Mouse (Mus musculus) left cerebral cortex, adult 8-10 months (tissue): ENCODE results near the gene Sfmbt2. TPM values are rescaled to one million over a fixed set of nuclear protein-coding genes. Genes with fewer than 3 reads are reported as not detected.

Experiments used
- DNase-seq, 2 experiments: peaks; one replicate each; pipeline ENCODE4 v3.0.0; 2022; ENCODE audit warnings: low spot score in 2 of 2
- microRNA-seq, 2 experiments: library from miRNA; unstranded; fragments of <30 nt; microRNA quantifications; one replicate each; pipeline ENCODE4 v1.2.0; 2022
- total RNA-seq, 4 experiments: library from RNA; stranded (reverse); gene quantifications; 2 replicates each; pipeline ENCODE4 v1.2.4; 2022

Gene Sfmbt2
- total RNA-seq, 4 experiments from 2014 or later, result 2.6 to 4.3 (median 2.7) TPM

DNA sequence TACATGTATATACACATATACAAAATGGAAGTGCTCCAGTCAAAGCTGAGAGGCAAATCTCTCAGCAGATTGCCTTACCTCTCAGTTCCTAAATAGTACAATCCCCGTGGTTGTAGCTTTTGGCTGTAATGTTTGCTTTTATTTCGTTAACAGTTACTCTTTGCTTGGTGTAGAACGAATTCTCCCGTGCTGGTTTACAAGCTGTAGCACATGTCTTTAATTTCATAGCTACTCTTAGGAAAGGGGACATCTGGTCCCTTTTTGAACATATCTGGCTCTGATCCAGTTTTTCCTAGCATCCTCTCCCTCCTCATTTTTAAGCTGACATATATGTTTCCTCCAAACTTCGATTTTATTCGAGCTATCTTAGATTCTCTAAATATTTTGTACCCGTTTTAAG, 172.1 kb downstream of the Sfmbt2 start:
- no peak for DNase-seq

DNA sequence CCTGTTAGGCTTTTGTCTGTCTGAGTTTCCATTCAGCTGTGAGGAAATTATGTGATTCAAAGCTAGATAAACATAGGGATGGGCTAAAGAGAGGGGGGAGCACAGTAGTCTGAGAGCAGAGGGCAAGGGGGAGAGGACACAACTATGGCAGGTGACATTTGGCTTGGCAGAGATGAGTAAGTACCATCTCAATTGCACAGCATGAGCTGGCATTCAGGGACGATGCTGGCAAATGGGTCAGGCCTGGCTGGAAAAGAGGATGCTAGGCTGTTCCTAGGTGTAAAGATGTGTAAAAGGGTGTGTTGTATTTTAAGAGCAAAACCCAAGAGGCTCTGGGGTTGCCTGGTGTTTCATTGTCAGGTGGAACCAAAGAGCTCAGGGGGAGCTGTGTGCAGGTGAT, 188.5 kb downstream of the Sfmbt2 start:
- no peak for DNase-seq

GRCm38 (mm10) chr2:10565491-10565890, 195.2 kb downstream of the Sfmbt2 start:
- no peak for DNase-seq

DNA sequence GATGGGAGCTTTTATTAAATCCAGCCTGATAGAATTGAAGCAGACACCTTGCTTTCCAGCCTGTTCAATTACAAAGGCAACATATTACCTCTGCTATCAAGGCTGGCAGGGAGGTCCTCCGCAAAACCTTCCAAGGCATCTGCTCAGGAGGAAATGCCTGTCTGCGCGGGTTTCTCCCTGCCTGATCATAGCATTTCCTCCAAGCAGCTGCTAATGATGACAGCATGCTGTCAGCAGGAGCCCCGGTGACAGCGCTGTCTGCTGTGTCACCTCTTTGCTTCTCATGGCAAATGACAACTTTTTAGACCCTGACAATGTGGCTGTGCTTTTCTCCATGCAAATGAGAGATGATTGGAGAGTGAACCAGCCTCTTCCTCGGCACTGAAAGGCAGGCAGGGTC, 199.1 kb downstream of the Sfmbt2 start:
- no peak for DNase-seq

DNA sequence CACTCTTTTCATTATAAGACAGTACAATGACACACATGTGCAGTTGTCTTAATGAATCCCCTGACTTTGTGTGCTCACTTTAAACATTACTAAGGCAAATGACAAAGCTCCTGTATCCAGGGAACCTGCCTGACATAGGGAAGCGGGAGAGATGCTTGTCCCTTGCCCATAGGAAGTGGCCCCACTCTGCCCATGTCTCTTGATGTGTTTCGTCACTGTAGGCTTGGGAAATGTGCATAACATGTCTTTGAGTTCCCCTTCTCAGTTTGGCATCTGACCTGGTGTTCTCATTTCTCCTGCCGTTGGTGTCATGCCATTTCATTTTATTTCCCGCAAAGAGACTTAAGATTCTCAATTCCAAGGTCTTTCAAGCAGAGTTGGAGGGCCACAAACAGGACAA, 202.0 kb downstream of the Sfmbt2 start:
- no peak for DNase-seq

- DNase-seq, result no peak
These were observed 205.8 kb downstream of the Sfmbt2 start for GRCm38 (mm10) chr2:10575962-10576740.

DNA sequence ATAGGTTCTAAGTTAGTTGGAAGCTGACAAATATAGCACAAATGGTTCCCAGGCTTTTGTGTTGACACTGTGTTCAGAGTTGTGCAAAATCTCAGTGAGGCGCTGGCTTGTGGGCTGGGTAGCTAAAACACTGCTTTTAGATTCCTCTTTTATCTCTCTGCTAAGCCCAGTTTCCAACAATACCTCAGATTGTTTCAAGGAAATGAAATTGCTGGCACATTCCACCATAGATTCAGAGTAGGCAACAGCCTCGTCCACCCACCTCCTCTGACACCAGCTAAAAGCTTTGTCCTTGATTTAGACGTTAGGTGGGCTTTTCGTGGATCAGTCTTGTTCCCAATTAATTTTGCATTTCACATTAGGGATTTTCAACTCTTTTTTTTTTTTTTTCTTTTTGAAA, 212.4 kb downstream of the Sfmbt2 start:
- DNase-seq, result no peak

- no peak for DNase-seq
These were observed 212.8 kb downstream of the Sfmbt2 start for GRCm38 (mm10) chr2:10583103-10583502.

GRCm38 (mm10) chr2:10591310-10591709, 221.0 kb downstream of the Sfmbt2 start:
- DNase-seq, result no peak

DNA sequence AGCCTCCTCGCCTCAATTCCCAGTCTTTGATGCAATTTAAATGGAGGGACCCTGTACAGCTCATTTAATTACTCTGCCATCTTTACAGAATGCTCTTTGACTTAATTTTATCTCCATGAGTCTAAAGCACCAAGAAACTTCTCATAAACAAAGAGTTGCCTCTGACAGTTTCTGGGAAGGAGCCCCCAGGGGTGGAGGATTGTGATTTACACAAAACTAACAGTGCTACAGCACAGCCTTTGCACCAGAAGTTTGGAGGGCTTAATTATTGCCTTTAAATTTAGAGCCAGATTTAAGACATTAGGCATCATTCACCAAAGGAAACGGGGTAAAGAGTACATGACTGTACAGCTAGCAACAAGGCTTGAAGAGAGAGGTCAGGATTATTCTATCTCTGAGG, 245.2 kb downstream of the Sfmbt2 start:
- no peak for DNase-seq

Small RNA genes lying within 50 kb of the gene (microRNA-seq; reads per million reads assigned to microRNA genes)
- 0 reads per million in 2 experiments for gene Gm22051
- 0.21 to 0.66 reads per million in 2 experiments for gene Gm22072
- 0 reads per million in 2 experiments for gene Gm22091
- 0 reads per million in 2 experiments for gene Gm22166
- gene Gm22239, result 0 to 0.22 reads per million in 2 experiments
- 0 reads per million in 2 experiments for gene Gm22626
- gene Gm22635, result 0 reads per million in 2 experiments
- 0 reads per million in 2 experiments for gene Gm22677
- gene Gm22678, result 0 reads per million in 2 experiments
- 0 reads per million in 2 experiments for gene Gm22775
- 0 reads per million in 2 experiments for gene Gm22925
- gene Gm23108, result 0 reads per million in 2 experiments
- gene Gm23288, result 0 reads per million in 2 experiments
- gene Gm23542, result 0 reads per million in 2 experiments
- gene Gm23569, result 0 reads per million in 2 experiments
- gene Gm23571, result 0 reads per million in 2 experiments
- 0 reads per million in 2 experiments for gene Gm23578
- gene Gm23651, result 0 reads per million in 2 experiments
- 0 reads per million in 2 experiments for gene Gm23988
- 0 reads per million in 2 experiments for gene Gm24028
- gene Gm24167, result 0 reads per million in 2 experiments
- gene Gm24315, result 0 reads per million in 2 experiments
- 0 reads per million in 2 experiments for gene Gm24342
- 0 reads per million in 2 experiments for gene Gm24488
- 0 reads per million in 2 experiments for gene Gm24640
- gene Gm24673, result 0 reads per million in 2 experiments
- gene Gm24761, result 0 reads per million in 2 experiments
- gene Gm24806, result 0 to 0.21 reads per million in 2 experiments
- 0 reads per million in 2 experiments for gene Gm25022
- 0 reads per million in 2 experiments for gene Gm25158
- gene Gm25263, result 0 to 0.21 reads per million in 2 experiments
- 0 reads per million in 2 experiments for gene Gm25285
- 0 reads per million in 2 experiments for gene Gm25316
- gene Gm25451, result 0 reads per million in 2 experiments
- 0 reads per million in 2 experiments for gene Gm25673
- gene Gm25680, result 0 reads per million in 2 experiments
- gene Gm25701, result 0 reads per million in 2 experiments
- 0 reads per million in 2 experiments for gene Gm25753
- gene Gm25943, result 0 reads per million in 2 experiments
- gene Gm26060, result 0 reads per million in 2 experiments
- 0 reads per million in 2 experiments for gene Gm26073
- gene Gm26092, result 0 reads per million in 2 experiments
- 0 reads per million in 2 experiments for gene Gm26156
- 0 reads per million in 2 experiments for gene Gm26229
- gene Gm26398, result 0 reads per million in 2 experiments
- 0 reads per million in 2 experiments for gene Gm26426
- gene Gm26431, result 0 reads per million in 2 experiments
- gene Gm26491, result 0 reads per million in 2 experiments
- 0 reads per million in 2 experiments for gene Mir297a-2
- 0 reads per million in 2 experiments for gene Mir297a-3
- 0 reads per million in 2 experiments for gene Mir297a-4
- 0 reads per million in 2 experiments for gene Mir297b
- gene Mir297c, result 0 reads per million in 2 experiments
- gene Mir466, result 0 reads per million in 2 experiments
- 0 reads per million in 2 experiments for gene Mir466b-1
- 0 reads per million in 2 experiments for gene Mir466b-2
- gene Mir466b-3, result 0 reads per million in 2 experiments
- gene Mir466b-4, result 0 reads per million in 2 experiments
- 0 reads per million in 2 experiments for gene Mir466b-5
- 0 reads per million in 2 experiments for gene Mir466b-6
- 0 reads per million in 2 experiments for gene Mir466b-7
- gene Mir466b-8, result 0 reads per million in 2 experiments
- 0 reads per million in 2 experiments for gene Mir466c-1
- gene Mir466c-2, result 0 reads per million in 2 experiments
- 0 reads per million in 2 experiments for gene Mir466d
- 0 reads per million in 2 experiments for gene Mir466e
- gene Mir466f-1, result 0 reads per million in 2 experiments
- 0 reads per million in 2 experiments for gene Mir466f-2
- gene Mir466f-3, result 0 reads per million in 2 experiments
- 0 to 0.22 reads per million in 2 experiments for gene Mir466g
- gene Mir466h, result 0 reads per million in 2 experiments
- gene Mir466l, result 0 reads per million in 2 experiments
- gene Mir466m, result 0 reads per million in 2 experiments
- 0.42 to 0.44 reads per million in 2 experiments for gene Mir466n
- 0 reads per million in 2 experiments for gene Mir466o
- 0 reads per million in 2 experiments for gene Mir466p
- gene Mir467a-1, result 0 reads per million in 2 experiments
- gene Mir467a-10, result 0 reads per million in 2 experiments
- 0 reads per million in 2 experiments for gene Mir467a-2
- 0 reads per million in 2 experiments for gene Mir467a-3
- 0 reads per million in 2 experiments for gene Mir467a-4
- 0 reads per million in 2 experiments for gene Mir467a-5
- 0 reads per million in 2 experiments for gene Mir467a-6
- 0 reads per million in 2 experiments for gene Mir467a-7
- 0 reads per million in 2 experiments for gene Mir467a-8
- gene Mir467a-9, result 0 reads per million in 2 experiments
- gene Mir467b, result 0 reads per million in 2 experiments
- gene Mir467c, result 14.8 to 16.2 reads per million in 2 experiments
- 401 to 543 reads per million in 2 experiments for gene Mir467d
- 193 to 232 reads per million in 2 experiments for gene Mir467e
- 0 reads per million in 2 experiments for gene Mir669a-1
- gene Mir669a-10, result 0 reads per million in 2 experiments
- gene Mir669a-11, result 0 reads per million in 2 experiments
- 0 reads per million in 2 experiments for gene Mir669a-12
- gene Mir669a-2, result 0 reads per million in 2 experiments
- 0 reads per million in 2 experiments for gene Mir669a-3
- gene Mir669a-4, result 0 reads per million in 2 experiments
- gene Mir669a-5, result 0 reads per million in 2 experiments
- gene Mir669a-6, result 0 reads per million in 2 experiments
- 0 reads per million in 2 experiments for gene Mir669a-7
- 0 reads per million in 2 experiments for gene Mir669a-8
- 0 reads per million in 2 experiments for gene Mir669a-9
- gene Mir669b, result 0 reads per million in 2 experiments
- 201 to 254 reads per million in 2 experiments for gene Mir669c
- gene Mir669d, result 0 reads per million in 2 experiments
- 0 to 1.3 reads per million in 2 experiments for gene Mir669d-2
- 0.42 to 2.4 reads per million in 2 experiments for gene Mir669e
- gene Mir669f, result 0.21 to 0.22 reads per million in 2 experiments
- 0 reads per million in 2 experiments for gene Mir669g
- 14.3 to 20.8 reads per million in 2 experiments for gene Mir669h
- gene Mir669i, result 0 reads per million in 2 experiments
- 0 reads per million in 2 experiments for gene Mir669j
- gene Mir669k, result 0 reads per million in 2 experiments
- 11.1 to 12.8 reads per million in 2 experiments for gene Mir669l
- gene Mir669m-1, result 0 reads per million in 2 experiments
- gene Mir669m-2, result 0 reads per million in 2 experiments
- gene Mir669o, result 69.5 to 86.0 reads per million in 2 experiments
- gene Mir669p-1, result 0 reads per million in 2 experiments
- 0 reads per million in 2 experiments for gene Mir669p-2

Other genes starting within 250 kb of the Sfmbt2 start
- 1 to 10 TPM; 1.5 to 2.8 (median 2.3) TPM for gene Itih2, start 239.1 kb upstream of the Sfmbt2 start, total RNA-seq
- gene Itih5, start 216.9 kb upstream of the Sfmbt2 start, total RNA-seq, result 10 to 100 TPM; 11.9 to 13.9 (median 13.5) TPM